Mouse (Mus musculus) kidney, embryonic 16.5 days (tissue): Measurements from ENCODE around the gene Zdhhc11. TPM values are rescaled to one million over a fixed set of nuclear protein-coding genes. Genes with fewer than 3 reads are reported as not detected.

Experiments used
- ATAC-seq: fragments of 200-750 bp; cut with Nextera tagmentation; 2 replicates; pipeline ENCODE4 v1.8.0; 2017; ENCODE audit warnings: moderate TSS enrichment; ENCODE audit not compliant: low FRiP score, low TSS enrichment
- H3K27ac ChIP-seq: fragments of 300-500 bp; sonication (generic); 2 replicates; pipeline ENCODE4 v1.5.1; 2014; ENCODE audit warnings: low read length
- H3K27me3 ChIP-seq: fragments of 300-500 bp; sonication (generic); 2 replicates; pipeline ENCODE4 v1.6.1; 2014; ENCODE audit warnings: low read length, control low read depth, mixed read lengths; ENCODE audit not compliant: insufficient read depth
- H3K36me3 ChIP-seq: fragments of 300-500 bp; sonication (generic); 2 replicates; pipeline ENCODE4 v1.6.1; 2014; ENCODE audit warnings: low read length, control low read depth, mixed read lengths; ENCODE audit not compliant: insufficient read depth
- H3K4me1 ChIP-seq: fragments of 300-500 bp; sonication (generic); 2 replicates; pipeline ENCODE4 v1.6.1; 2014; ENCODE audit warnings: low read length, control low read depth, mixed read lengths; ENCODE audit not compliant: insufficient read depth
- H3K4me2 ChIP-seq: fragments of 300-500 bp; sonication (generic); replicated peaks from 2 replicates; pipeline ENCODE4 v1.6.1; 2014; ENCODE audit warnings: low read depth, low read length
- H3K4me3 ChIP-seq: fragments of 300-500 bp; sonication (generic); 2 replicates; pipeline ENCODE4 v1.5.1; 2014; ENCODE audit warnings: mild to moderate bottlenecking, low read length
- H3K9ac ChIP-seq: fragments of 300-500 bp; sonication (generic); replicated peaks from 2 replicates; pipeline ENCODE4 v1.6.1; 2014; ENCODE audit warnings: low read length
- H3K9me3 ChIP-seq: fragments of 300-500 bp; sonication (generic); 2 replicates; pipeline ENCODE4 v1.6.1; 2016; ENCODE audit warnings: low read length, control low read depth
- WGBS: fragments of 180-500 bp; shearing (Covaris S2); extraction: QIAGEN DNeasy Blood & Tissue Kit; methylation state at CpG from one replicate; pipeline ENCODE4 v1.1.7; 2014; 5-methylcytosine and 5-hydroxymethylcytosine counted together
- polyA plus RNA-seq: library from polyadenylated mRNA; unstranded; fragments of >200 nt; fragmentation: Nextera tagmentation; extraction: Ambion mirVana; gene quantifications from 2 replicates; pipeline ENCODE4 v1.2.1, GENCODE M21; 2015

Gene Zdhhc11
- polyA plus RNA-seq, 1 experiment from 2014 or later, result not detected

DNA sequence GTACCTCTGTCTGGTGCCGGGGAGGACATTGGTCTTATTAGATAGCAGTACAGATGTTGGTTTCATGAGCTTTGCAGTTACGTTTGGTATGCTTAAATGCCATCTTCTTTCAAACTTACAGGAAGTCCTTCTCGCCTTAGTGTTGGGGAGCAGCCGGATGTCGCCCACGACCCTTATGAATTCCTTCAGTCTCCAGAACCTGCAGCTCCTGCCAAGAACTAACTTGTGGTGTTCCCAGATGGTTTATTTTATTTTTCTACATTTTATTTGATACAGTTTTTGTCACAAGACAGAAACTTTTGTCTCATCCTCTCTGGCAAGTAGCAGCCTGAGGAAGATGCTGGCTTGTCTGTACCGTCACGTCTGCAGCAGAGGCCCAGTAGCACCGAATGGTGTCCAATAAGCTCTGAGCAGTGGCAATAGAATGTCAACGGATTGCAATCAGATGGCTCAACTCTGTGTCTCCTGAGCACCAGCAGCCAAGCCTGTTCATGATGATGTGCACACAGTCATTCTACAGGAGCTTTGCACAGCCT, 3.5 kb upstream of the Zdhhc11 start:
- ATAC-seq, result no peak
- Histone ChIP-seq H3K9me3 (no peaks in the 10 kb centered on the region), H3K4me3 (no peak overlapping the region), H3K36me3 (peaks cover 58% of the 10 kb centered on the region), H3K4me1 (no peaks in the 10 kb centered on the region), H3K9ac (no peak overlapping the region), H3K27me3 (no peaks in the 10 kb centered on the region), H3K27ac (no peak overlapping the region), H3K4me2 (no peak overlapping the region)
- 91% methylated on average over 10 of the region's 10 CpGs for WGBS

DNA sequence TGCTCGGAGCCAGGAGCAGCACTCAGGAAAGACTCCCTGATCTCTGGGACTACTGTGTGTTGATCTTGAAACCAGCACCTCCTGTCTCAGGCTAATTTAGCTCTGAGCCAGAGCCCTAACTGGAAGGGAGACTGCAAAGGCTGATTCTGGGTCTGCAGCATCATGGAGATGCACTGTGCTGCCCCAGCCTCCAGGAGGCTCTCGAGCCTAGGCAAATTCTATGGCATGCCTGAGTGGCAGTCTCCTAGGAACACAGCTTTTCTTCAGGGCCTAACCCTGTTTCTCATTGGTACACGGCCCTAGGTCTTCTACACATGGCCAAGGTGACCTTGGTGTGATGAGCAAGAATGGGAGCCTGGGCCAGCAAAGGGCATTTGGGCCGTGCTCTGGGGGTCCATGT, 2.5 kb upstream of the Zdhhc11 start:
- Histone ChIP-seq H3K9me3 (no peaks in the 10 kb centered on the region), H3K4me1 (no peaks in the 10 kb centered on the region), H3K27me3 (no peaks in the 10 kb centered on the region), H3K36me3 (peaks cover 48% of the 10 kb centered on the region), H3K27ac (no peak overlapping the region), H3K9ac (no peak overlapping the region), H3K4me3 (no peak overlapping the region), H3K4me2 (no peak overlapping the region)
- no peak for ATAC-seq
- WGBS, result 89% methylated on average over 4 of the region's 4 CpGs

DNA sequence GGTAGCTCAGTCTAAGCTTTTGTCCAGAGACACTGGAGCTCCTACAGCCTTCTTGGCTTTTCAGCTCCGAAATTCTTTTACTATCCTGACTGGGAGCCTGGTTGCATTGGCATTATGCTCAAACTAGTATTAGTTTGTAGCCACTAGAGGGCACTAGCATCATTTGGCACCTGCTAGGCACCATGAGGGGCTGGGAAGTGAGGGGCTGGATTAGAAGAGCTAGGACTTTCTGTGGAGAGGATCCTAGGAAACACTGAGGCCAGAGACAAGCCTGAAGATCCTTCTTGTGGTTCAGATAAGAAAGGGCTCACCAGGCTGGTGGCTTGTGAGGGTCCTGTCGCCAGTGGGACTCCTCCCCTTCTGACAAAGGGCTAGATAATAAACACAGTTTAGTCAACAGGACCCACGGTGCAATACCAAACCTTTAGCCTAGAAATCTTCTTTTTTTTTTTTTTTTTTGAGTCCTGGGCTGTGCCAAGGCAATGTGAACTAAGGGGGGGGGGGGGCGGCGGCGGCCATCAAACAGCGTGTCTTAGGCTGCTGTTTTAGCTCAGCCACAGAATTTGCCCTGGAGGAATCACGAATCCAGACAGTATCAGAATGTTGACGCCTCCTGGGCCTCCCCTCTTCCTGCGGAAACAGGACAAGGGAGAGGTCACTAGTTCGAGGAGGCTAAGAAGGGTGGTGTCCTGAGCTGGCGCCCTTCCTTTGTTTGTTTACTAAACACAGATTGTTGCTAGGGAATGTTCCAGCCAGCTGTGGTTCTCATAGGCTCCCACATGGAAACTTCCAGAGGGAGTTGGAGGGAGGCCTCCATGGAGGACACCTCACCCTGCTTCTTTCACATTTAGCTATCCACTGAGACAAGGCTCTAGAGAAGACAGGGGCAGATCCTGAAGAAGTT, 7.1 kb downstream of the Zdhhc11 start:
- no peaks in the 10 kb centered on the region for H3K36me3 ChIP-seq
- no peaks in the 10 kb centered on the region for H3K9me3 ChIP-seq
- H3K4me1 ChIP-seq, result 0 out of 2 replicates have a peak, but pooled peaks cover 5% of the 10 kb centered on the region
- peak overlapping the region; percentile 7 for H3K4me2 ChIP-seq
- 27% methylated on average over 10 of the region's 12 CpGs for WGBS
- no peak overlapping the region for H3K4me3 ChIP-seq
- H3K9ac ChIP-seq, result no peak overlapping the region
- no peaks in the 10 kb centered on the region for H3K27me3 ChIP-seq
- H3K27ac ChIP-seq, result no peak overlapping the region
- ATAC-seq, result peak; percentile 88

DNA sequence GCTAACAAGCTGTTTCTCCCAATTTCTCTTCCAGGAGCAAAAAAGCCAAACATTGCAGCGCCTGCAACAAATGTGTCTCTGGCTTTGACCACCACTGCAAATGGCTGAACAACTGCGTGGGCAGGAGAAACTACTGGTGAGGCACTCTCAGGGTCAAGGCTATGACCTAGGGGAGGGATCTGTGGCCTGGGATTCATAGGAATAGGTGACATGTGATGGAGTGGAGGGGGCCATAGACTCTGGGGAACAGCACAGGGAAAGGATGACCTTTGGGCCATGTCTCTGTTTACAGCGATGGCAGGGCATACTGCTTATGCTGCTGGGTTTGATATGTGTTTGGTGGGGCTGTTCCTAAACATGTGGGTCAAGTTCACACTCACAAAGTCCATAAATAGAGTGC, 10.9 kb downstream of the Zdhhc11 start:
- Histone ChIP-seq H3K27me3 (no peaks in the 10 kb centered on the region), H3K4me2 (no peak overlapping the region), H3K9me3 (no peaks in the 10 kb centered on the region), H3K9ac (no peak overlapping the region), H3K27ac (no peak overlapping the region), H3K4me1 (0 out of 2 replicates have a peak, but pooled peaks cover 5% of the 10 kb centered on the region), H3K4me3 (no peak overlapping the region), H3K36me3 (no peaks in the 10 kb centered on the region)
- WGBS, result 84% methylated on average over 3 of the region's 3 CpGs
- no peak for ATAC-seq

DNA sequence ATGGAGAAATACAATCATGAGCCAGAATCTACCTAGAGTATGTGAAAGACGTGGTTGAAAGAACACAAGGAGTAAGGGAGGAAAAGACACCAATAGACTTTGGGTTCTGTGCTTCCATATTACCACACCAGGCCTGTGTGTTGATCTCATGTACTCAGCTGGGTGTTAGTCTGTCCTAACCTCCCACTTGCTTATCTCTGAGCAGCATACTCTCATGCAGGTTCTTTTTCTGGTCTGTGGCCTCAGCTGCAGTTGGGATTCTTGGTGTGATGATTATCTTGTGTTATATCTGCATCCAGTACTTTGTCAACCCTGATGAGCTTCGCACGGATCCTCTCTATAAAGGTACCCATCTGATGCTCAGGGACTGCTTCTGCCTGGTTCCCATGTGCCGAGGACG, 13.3 kb downstream of the Zdhhc11 start:
- ATAC-seq, result no peak
- no peaks in the 10 kb centered on the region for H3K4me1 ChIP-seq
- 78% methylated on average over 5 of the region's 5 CpGs for WGBS
- H3K4me2 ChIP-seq, result no peak overlapping the region
- no peak overlapping the region for H3K27ac ChIP-seq
- no peaks in the 10 kb centered on the region for H3K36me3 ChIP-seq
- no peak overlapping the region for H3K4me3 ChIP-seq
- no peak overlapping the region for H3K9ac ChIP-seq
- H3K27me3 ChIP-seq, result no peaks in the 10 kb centered on the region
- H3K9me3 ChIP-seq, result no peaks in the 10 kb centered on the region

DNA sequence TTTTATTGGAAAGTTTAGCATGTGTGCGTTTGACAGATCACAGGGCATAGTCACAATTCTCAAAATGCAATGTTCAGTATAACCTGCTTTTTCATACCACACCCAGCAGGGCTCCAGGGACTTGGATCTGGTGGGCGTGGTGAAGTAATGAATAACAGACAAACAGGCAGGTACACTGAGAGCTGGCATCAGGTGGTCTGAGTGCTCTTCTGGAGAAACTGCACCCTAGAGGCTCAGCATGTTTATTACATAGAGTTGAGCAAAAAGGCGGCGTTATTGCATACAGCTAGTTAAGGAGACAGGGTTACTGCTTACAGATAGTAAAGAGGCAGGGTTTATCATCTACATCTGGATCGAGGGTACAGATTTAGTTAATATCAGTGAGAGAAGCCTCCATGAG, 26.7 kb downstream of the Zdhhc11 start:
- Histone ChIP-seq H3K4me1 (no peaks in the 10 kb centered on the region), H3K27ac (no peak overlapping the region), H3K4me3 (no peak overlapping the region), H3K9ac (no peak overlapping the region), H3K36me3 (no peaks in the 10 kb centered on the region), H3K9me3 (no peaks in the 10 kb centered on the region), H3K4me2 (no peak overlapping the region), H3K27me3 (no peaks in the 10 kb centered on the region)
- ATAC-seq, result no peak
- WGBS, result 81% methylated on average over 5 of the region's 5 CpGs

DNA sequence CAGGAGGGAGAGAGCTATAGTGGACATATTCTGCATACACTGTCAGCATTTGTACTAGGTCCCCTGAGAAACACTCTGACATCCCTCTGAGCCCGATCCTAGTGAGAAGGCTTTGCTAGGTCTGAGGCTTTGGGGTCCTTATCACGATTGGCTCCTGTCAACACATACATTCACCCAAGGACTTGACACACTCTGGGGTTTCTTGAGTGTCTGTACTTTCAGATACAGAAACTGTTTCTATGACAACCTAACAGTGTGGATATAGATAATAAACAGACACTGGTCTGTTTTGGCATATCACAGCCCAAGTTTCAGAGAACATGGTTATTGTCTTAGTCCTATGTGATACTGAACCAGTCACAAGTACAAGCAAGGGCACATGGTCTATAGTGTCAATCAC, 27.1 kb downstream of the Zdhhc11 start:
- no peak for ATAC-seq
- Histone ChIP-seq H3K9ac (no peak overlapping the region), H3K9me3 (no peaks in the 10 kb centered on the region), H3K4me2 (no peak overlapping the region), H3K4me3 (no peak overlapping the region), H3K36me3 (no peaks in the 10 kb centered on the region), H3K4me1 (no peaks in the 10 kb centered on the region), H3K27me3 (no peaks in the 10 kb centered on the region), H3K27ac (no peak overlapping the region)
- 70% methylated on average over 2 of the region's 2 CpGs for WGBS

DNA sequence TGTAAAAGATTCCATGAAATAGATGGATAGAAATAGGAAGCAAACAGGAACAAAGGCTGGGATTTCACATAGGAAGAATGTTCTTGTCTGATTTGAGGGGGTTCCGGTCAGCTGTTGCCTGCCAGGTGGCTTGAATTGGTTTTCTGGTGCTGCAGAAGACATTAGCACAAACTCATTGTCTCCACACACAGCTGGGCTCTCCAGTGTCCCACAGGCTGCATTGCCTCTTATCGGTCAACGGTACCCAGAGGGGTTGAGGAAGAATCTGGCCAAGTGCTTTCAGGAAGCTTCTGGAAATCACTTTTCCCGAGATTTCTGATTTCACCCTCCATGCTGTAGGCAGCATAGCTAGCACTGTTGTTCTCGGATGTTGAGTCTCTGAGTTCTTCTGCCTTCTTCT, 27.6 kb downstream of the Zdhhc11 start:
- 84% methylated on average over 5 of the region's 5 CpGs for WGBS
- Histone ChIP-seq H3K4me3 (no peak overlapping the region), H3K27ac (no peak overlapping the region), H3K4me1 (no peaks in the 10 kb centered on the region), H3K4me2 (no peak overlapping the region), H3K9me3 (no peaks in the 10 kb centered on the region), H3K9ac (no peak overlapping the region), H3K27me3 (no peaks in the 10 kb centered on the region), H3K36me3 (no peaks in the 10 kb centered on the region)
- no peak for ATAC-seq

DNA sequence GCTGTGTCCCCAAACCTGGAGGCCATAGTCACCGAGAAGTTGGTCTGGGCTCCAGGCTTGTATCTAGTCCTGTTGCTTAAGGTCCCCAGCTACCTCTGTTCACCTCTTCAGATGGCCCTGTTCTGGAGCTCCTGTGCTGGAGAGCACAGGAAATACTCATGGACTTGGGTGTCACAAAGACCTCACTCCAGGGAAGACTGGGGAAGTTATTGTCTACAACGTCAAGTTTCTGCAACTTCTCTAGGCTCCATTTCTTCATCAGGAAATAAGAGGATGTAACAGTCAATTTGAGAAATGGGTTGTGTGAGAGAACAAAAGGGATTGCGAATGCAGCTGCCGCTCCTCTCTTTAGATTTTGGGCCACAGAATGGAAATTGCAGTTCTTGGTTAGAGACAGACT, 32.8 kb downstream of the Zdhhc11 start:
- WGBS, result 85% methylated on average over 4 of the region's 4 CpGs
- Histone ChIP-seq H3K36me3 (no peaks in the 10 kb centered on the region), H3K27ac (no peak overlapping the region), H3K4me3 (no peak overlapping the region), H3K4me1 (no peaks in the 10 kb centered on the region), H3K9me3 (no peaks in the 10 kb centered on the region), H3K4me2 (no peak overlapping the region), H3K9ac (no peak overlapping the region), H3K27me3 (no peaks in the 10 kb centered on the region)
- no peak for ATAC-seq

DNA sequence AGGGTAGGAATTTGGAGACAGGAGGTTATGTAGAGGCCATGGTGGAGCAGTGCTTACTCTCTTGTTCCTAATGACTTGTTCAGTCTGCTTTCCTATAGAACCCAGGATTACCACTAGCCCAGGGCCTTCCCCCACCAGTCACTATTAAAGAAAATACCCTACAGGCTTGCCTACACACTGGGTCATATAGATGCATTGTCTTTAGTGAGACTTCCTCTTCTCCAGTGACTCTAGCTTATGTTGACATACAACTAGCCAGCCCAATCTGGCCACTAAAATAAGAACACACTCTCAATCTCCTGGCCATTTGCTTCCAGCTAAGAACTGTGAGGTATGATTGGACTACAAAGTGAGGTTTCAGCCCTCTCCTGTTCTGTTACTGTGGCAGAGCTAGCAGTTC, 36.9 kb downstream of the Zdhhc11 start:
- H3K27me3 ChIP-seq, result no peaks in the 10 kb centered on the region
- no peaks in the 10 kb centered on the region for H3K4me1 ChIP-seq
- no peak overlapping the region for H3K27ac ChIP-seq
- H3K9ac ChIP-seq, result no peak overlapping the region
- no peak overlapping the region for H3K4me2 ChIP-seq
- no peak overlapping the region for H3K4me3 ChIP-seq
- ATAC-seq, result no peak
- H3K9me3 ChIP-seq, result no peaks in the 10 kb centered on the region
- H3K36me3 ChIP-seq, result no peaks in the 10 kb centered on the region
